Mouse (Mus musculus) c-Kit-positive CD71-positive TER-119-negative erythroid progenitor cells, embryonic 14.5 days (primary cell): ENCODE measurements around the gene Hmga2.
"Not testable (repeated sequence)": the region's sequence is repeated elsewhere in the genome, so short reads cannot be mapped to it uniquely, and the experiment has no call there.

Experiments used
- DNase-seq: peaks from one replicate; pipeline ENCODE4 v3.0.0-alpha.2; 2013; ENCODE audit warnings: low read depth

The Hmga2 gene

GRCm38 (mm10) chr10:120391971-120392716, 84.1 kb downstream of the Hmga2 start:
- DNase-seq, result no peak

GRCm38 (mm10) chr10:120390912-120391835, 85.1 kb downstream of the Hmga2 start:
- DNase-seq, result no peak

GRCm38 (mm10) chr10:120389707-120390106, 86.6 kb downstream of the Hmga2 start:
- no peak for DNase-seq

GRCm38 (mm10) chr10:120388966-120389365, 87.3 kb downstream of the Hmga2 start:
- no peak for DNase-seq

- no peak for DNase-seq
Observed at GRCm38 (mm10) chr10:120388400-120388871, 87.8 kb downstream of the Hmga2 start.

- no peak for DNase-seq
Observed at GRCm38 (mm10) chr10:120387105-120387504, 89.2 kb downstream of the Hmga2 start.

- DNase-seq, result no peak
Observed at GRCm38 (mm10) chr10:120384797-120385600, 91.3 kb downstream of the Hmga2 start.

- no peak for DNase-seq
Observed at GRCm38 (mm10) chr10:120384040-120384439, 92.2 kb downstream of the Hmga2 start.

GRCm38 (mm10) chr10:120377795-120378194, 98.5 kb downstream of the Hmga2 start:
- no peak for DNase-seq

GRCm38 (mm10) chr10:120377327-120377752, 98.9 kb downstream of the Hmga2 start:
- DNase-seq, result no peak

GRCm38 (mm10) chr10:120375438-120375837, 100.8 kb downstream of the Hmga2 start:
- DNase-seq, result no peak

- DNase-seq, result no peak
Observed at GRCm38 (mm10) chr10:120371215-120371614, 105.1 kb downstream of the Hmga2 start.

- no peak for DNase-seq
Observed at GRCm38 (mm10) chr10:120369187-120369805, 107.0 kb downstream of the Hmga2 start.

- not testable (repeated sequence) for DNase-seq
Observed at GRCm38 (mm10) chr10:120366173-120366592, 110.1 kb downstream of the Hmga2 start.

GRCm38 (mm10) chr10:120365380-120366172, 110.7 kb downstream of the Hmga2 start:
- DNase-seq, result no peak

- no peak for DNase-seq
Observed at GRCm38 (mm10) chr10:120363983-120364582, 112.2 kb downstream of the Hmga2 start.

- DNase-seq, result not testable (repeated sequence)
Observed at GRCm38 (mm10) chr10:120363298-120363982, 112.8 kb downstream of the Hmga2 start.

- no peak for DNase-seq
Observed at GRCm38 (mm10) chr10:120354523-120355030, 121.7 kb downstream of the Hmga2 start.

GRCm38 (mm10) chr10:120345325-120345724, 130.9 kb downstream of the Hmga2 start:
- DNase-seq, result no peak
